Mouse (Mus musculus) kidney, adult 10 weeks (tissue): Measurements from ENCODE around the gene Rint1. TPM values are rescaled to one million over a fixed set of nuclear protein-coding genes. Genes with fewer than 3 reads are reported as not detected.

Experiments
- polyA plus RNA-seq: library from polyadenylated mRNA; stranded (reverse); fragments of 350-450 nt; fragmentation: Illumina TruSeq; extraction: RNeasy Lipid Tissue Mini Kit (QIAGEN cat#74804); gene quantifications from one replicate; pipeline ENCODE4 v1.2.3, GENCODE M21; 2014; ENCODE audit warnings: low read depth, low replicate concordance

Rint1 gene
- 15.2 TPM for polyA plus RNA-seq

GRCm38 (mm10) chr5:23787536-23788389, at the start of gene Rint1:
Gene Rint1 (plus strand): TSS chr5:23787711.

GRCm38 (mm10) chr5:23782931-23783877, 4.3 kb upstream of the Rint1 start, which contains the start of gene Pus7:
Gene Pus7 (minus strand): TSS chr5:23783711.

DNA sequence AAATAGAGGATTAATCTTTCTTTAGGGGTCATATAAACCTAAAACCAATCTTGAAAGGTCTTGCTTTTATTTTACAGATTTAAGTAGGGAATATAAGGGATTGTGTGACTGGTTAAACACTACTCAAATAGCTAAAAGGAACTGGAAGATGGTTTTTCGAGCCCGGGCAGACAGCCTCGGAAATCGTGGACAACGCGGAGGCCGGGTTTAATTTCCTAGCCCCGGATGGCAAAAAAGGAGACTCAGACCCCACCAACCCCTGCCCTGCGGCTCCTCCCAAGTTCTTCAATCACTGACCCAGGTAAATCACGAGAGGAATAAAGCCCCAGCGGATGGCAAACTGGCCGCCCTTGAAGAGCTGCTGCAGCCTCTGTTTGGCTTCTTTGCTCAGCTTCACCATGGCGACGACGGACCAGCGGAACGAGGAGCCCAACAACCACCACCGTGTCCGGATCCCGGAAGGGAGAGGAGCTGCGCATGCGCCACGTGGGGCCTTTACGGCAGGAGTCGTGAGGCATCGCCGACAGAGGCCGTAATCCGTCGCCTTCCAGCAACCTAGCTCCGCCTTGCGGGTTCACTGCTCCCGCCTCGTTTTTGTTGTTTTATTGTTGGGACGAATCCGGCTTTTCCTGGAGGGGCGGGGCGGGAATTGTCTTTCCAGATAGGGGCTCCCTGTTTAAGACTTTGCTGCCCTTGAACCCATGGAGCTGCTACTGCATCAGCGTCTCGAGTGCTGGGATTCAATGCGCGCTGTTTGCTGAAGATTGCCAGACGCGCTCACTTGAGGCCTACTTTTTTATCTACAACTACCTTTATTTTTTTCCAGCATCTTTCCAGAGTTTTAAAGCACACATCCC, 56.4 kb downstream of the Rint1 start, which contains the start of gene Tomm7:
Gene Tomm7, minus strand, starts transcription at position 488 of the 857 bp plus-strand sequence.

Other genes with a start within 250 kb of the Rint1 start
- gene Srpk2, start 103.1 kb upstream of the Rint1 start, polyA plus RNA-seq, result 37.9 TPM
- 14.4 TPM for gene Pus7, start 4.0 kb upstream of the Rint1 start, polyA plus RNA-seq
- 60.2 TPM for gene Tomm7, start 56.5 kb downstream of the Rint1 start, polyA plus RNA-seq
- 10.8 TPM for gene Fam126a, start 243.0 kb downstream of the Rint1 start, polyA plus RNA-seq